Mouse (Mus musculus) neutrophil, adult 5-6 weeks (primary cell): ENCODE results near the gene Nfkbia. TPM values are rescaled to one million over a fixed set of nuclear protein-coding genes. Genes with fewer than 3 reads are reported as not detected.

Source experiments
- ATAC-seq: fragments of 151-379, 151-347 bp; 2 replicates; pipeline ENCODE4 v1.8.0; 2017; ENCODE audit warnings: mild to moderate bottlenecking, moderate TSS enrichment; ENCODE audit not compliant: insufficient number of reproducible peaks, poor library complexity, low FRiP score, severe bottlenecking; ENCODE audit errors: extremely low read depth
- total RNA-seq: library from RNA; stranded (forward); fragments of 200-1000 nt; gene quantifications from 2 replicates; pipeline ENCODE4 v1.2.3, GENCODE M21; 2017

Nfkbia gene
- total RNA-seq = 150 and 173 TPM in 2 replicates

- ATAC-seq = peak; percentile 51
These were observed at the start of gene Nfkbia for GRCm38 (mm10) chr12:55492184-55492898. Gene Nfkbia (minus strand): TSS chr12:55492647.

GRCm38 (mm10) chr12:55539157-55539556 lies 46.7 kb upstream of the Nfkbia start:
- no peak for ATAC-seq

- ATAC-seq = 0 out of 2 replicates have a peak, but pooled peaks have one; percentile 26
These were observed 46.0 kb upstream of the Nfkbia start for GRCm38 (mm10) chr12:55538328-55538971.

GRCm38 (mm10) chr12:55537742-55538141 lies 45.3 kb upstream of the Nfkbia start:
- no peak for ATAC-seq

GRCm38 (mm10) chr12:55536537-55537135 lies 44.2 kb upstream of the Nfkbia start:
- no peak for ATAC-seq

- no peak for ATAC-seq
These were observed 34.7 kb upstream of the Nfkbia start for GRCm38 (mm10) chr12:55526983-55527752.

GRCm38 (mm10) chr12:55518061-55518738 lies 25.8 kb upstream of the Nfkbia start:
- no peak for ATAC-seq

GRCm38 (mm10) chr12:55508817-55509216 lies 16.4 kb upstream of the Nfkbia start:
- ATAC-seq = no peak

GRCm38 (mm10) chr12:55507332-55507935 lies 15.0 kb upstream of the Nfkbia start:
- no peak for ATAC-seq

GRCm38 (mm10) chr12:55506029-55506330 lies 13.5 kb upstream of the Nfkbia start:
- peak; percentile 72; the same call in 1 of the 2 replicates for ATAC-seq

- no peak for ATAC-seq
These were observed 13.0 kb upstream of the Nfkbia start for GRCm38 (mm10) chr12:55505314-55506028.

GRCm38 (mm10) chr12:55499031-55499430 lies 6.6 kb upstream of the Nfkbia start:
- ATAC-seq = peak; percentile 76

GRCm38 (mm10) chr12:55497737-55498136 lies 5.3 kb upstream of the Nfkbia start:
- no peak for ATAC-seq

GRCm38 (mm10) chr12:55495902-55496605 lies 3.6 kb upstream of the Nfkbia start:
- ATAC-seq = no peak

GRCm38 (mm10) chr12:55495114-55495901 lies 2.9 kb upstream of the Nfkbia start:
- ATAC-seq = peak; percentile 37

- ATAC-seq = no peak
These were observed 934 bp upstream of the Nfkbia start for GRCm38 (mm10) chr12:55493381-55493780.

- no peak for ATAC-seq
These were observed 494 bp upstream of the Nfkbia start for GRCm38 (mm10) chr12:55492941-55493340.
